Mouse (Mus musculus) bone marrow, adult 2 months (tissue): ENCODE measurements around the gene Fosl2. TPM values are rescaled to one million over a fixed set of nuclear protein-coding genes. Genes with fewer than 3 reads are reported as not detected.
A peak's percentile ranks its signal among the peaks of the same experiment; 100 is the strongest.

ENCODE experiments used
- H3K27ac ChIP-seq: fragments of 200-500 bp; 2 replicates; pipeline ENCODE4 v1.5.1; 2012; ENCODE audit warnings: low read depth, mild to moderate bottlenecking, control low read depth, inconsistent platforms, low read length; ENCODE audit not compliant: control insufficient read depth, poor library complexity, insufficient read depth
- H3K4me1 ChIP-seq: fragments of 200-500 bp; 2 replicates; pipeline ENCODE4 v1.6.1; 2011; ENCODE audit warnings: low read length; ENCODE audit not compliant: control insufficient read depth, insufficient read depth
- H3K4me3 ChIP-seq: fragments of 200-500 bp; replicated peaks from 2 replicates; pipeline ENCODE3; 2011; ENCODE audit warnings: mild to moderate bottlenecking, low read depth, low read length, control low read depth; ENCODE audit not compliant: control insufficient read depth
- CTCF ChIP-seq: fragments of 200-500 bp; IDR thresholded peaks from 2 replicates; pipeline ENCODE4 v1.5.1; 2011; ENCODE audit warnings: low read length, control low read depth; ENCODE audit not compliant: control insufficient read depth, insufficient read depth
- POLR2A ChIP-seq: fragments of 200-500 bp; IDR thresholded peaks from 2 replicates; pipeline ENCODE4 v1.6.1; 2011; ENCODE audit warnings: low read depth, mild to moderate bottlenecking, control low read depth, low read length, borderline replicate concordance; ENCODE audit not compliant: control insufficient read depth
- WGBS: fragments of 180-500 bp; shearing (Covaris S2); methylation state at CpG from one replicate; pipeline ENCODE4 v1.1.7; 2018; 5-methylcytosine and 5-hydroxymethylcytosine counted together
- polyA plus RNA-seq: library from polyadenylated mRNA; stranded (reverse); fragments of >200 nt; gene quantifications from 2 replicates; pipeline ENCODE4 v1.2.4, GENCODE M21; 2011; ENCODE audit warnings: low replicate concordance; ENCODE audit not compliant: missing spikeins, insufficient read depth, insufficient read length

Gene Fosl2
- polyA plus RNA-seq, 1 experiment, result 19.6 TPM

GRCm38 (mm10) chr5:32195857-32196609 lies 60.4 kb downstream of the Fosl2 start:
- no peak overlapping the region for H3K4me3 ChIP-seq
- 43% methylated on average over 12 of the region's 12 CpGs for WGBS
- H3K27ac ChIP-seq, result no peak overlapping the region
- no peak for TF ChIP-seq CTCF
- TF ChIP-seq POLR2A, result no peak
- H3K4me1 ChIP-seq, result no peaks in the 10 kb centered on the region; the same call in 1 of the 2 replicates

DNA sequence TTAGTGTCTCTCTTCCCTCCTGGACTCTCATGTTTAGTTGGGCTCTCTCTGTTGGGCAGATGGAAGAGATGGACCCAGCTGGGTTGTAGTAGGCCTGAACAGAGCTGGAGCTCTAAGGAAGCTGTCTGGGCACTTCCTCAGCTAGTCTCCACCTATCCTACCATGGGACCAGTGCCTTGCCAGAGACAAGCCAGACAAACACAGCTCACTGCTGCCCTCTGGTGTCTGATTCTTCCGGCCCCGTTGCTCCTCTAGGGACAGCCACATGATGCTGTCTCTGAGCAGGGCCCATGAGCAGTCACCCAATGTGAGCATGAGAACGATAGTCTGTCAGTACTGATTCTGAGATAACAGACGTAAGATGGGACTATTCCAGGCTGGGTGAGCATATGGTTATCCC lies 62.1 kb downstream of the Fosl2 start:
- H3K4me1 ChIP-seq, result no peaks in the 10 kb centered on the region; the same call in 1 of the 2 replicates
- peak; percentile 96 for TF ChIP-seq CTCF
- TF ChIP-seq POLR2A, result no peak
- no peak overlapping the region for H3K4me3 ChIP-seq
- H3K27ac ChIP-seq, result no peak overlapping the region
- WGBS, result 14% methylated on average over 4 of the region's 4 CpGs

- 24% methylated on average over 3 of the region's 3 CpGs for WGBS
- H3K4me1 ChIP-seq, result no peaks in the 10 kb centered on the region; the same call in 1 of the 2 replicates
- no peak overlapping the region for H3K27ac ChIP-seq
- H3K4me3 ChIP-seq, result no peak overlapping the region
- no peak for TF ChIP-seq CTCF
- no peak for TF ChIP-seq POLR2A
Observed at GRCm38 (mm10) chr5:32199136-32199535, 63.5 kb downstream of the Fosl2 start.

- H3K4me3 ChIP-seq, result no peak overlapping the region
- TF ChIP-seq POLR2A (no peak), CTCF (no peak)
- no peaks in the 10 kb centered on the region; the same call in 1 of the 2 replicates for H3K4me1 ChIP-seq
- no peak overlapping the region for H3K27ac ChIP-seq
- WGBS, result 84% methylated on average over 3 of the region's 3 CpGs
Observed at GRCm38 (mm10) chr5:32199594-32199993, 64.0 kb downstream of the Fosl2 start.

GRCm38 (mm10) chr5:32204653-32205052 lies 69.1 kb downstream of the Fosl2 start:
- Histone ChIP-seq H3K4me3 (no peak overlapping the region), H3K27ac (no peak overlapping the region), H3K4me1 (no peaks in the 10 kb centered on the region)
- WGBS, result 76% methylated on average over 4 of the region's 4 CpGs
- TF ChIP-seq CTCF (peak; percentile 64), POLR2A (no peak)

- 75% methylated on average over 2 of the region's 2 CpGs for WGBS
- no peak overlapping the region for H3K27ac ChIP-seq
- no peak overlapping the region for H3K4me3 ChIP-seq
- H3K4me1 ChIP-seq, result no peaks in the 10 kb centered on the region
- TF ChIP-seq POLR2A, result no peak
- TF ChIP-seq CTCF, result no peak
Observed at GRCm38 (mm10) chr5:32206726-32207125, 71.1 kb downstream of the Fosl2 start.

Other genes starting within 250 kb of the Fosl2 start
- gene Plb1, start 96.9 kb downstream of the Fosl2 start, polyA plus RNA-seq, result not detected in 2 replicates